Mouse (Mus musculus) urinary bladder, postnatal 14 days (tissue): ENCODE results near the gene Lif.

Experiments
- DNase-seq: peaks from one replicate; pipeline ENCODE4 v3.0.0; 2021; ENCODE audit warnings: low spot score

Lif gene

DNA sequence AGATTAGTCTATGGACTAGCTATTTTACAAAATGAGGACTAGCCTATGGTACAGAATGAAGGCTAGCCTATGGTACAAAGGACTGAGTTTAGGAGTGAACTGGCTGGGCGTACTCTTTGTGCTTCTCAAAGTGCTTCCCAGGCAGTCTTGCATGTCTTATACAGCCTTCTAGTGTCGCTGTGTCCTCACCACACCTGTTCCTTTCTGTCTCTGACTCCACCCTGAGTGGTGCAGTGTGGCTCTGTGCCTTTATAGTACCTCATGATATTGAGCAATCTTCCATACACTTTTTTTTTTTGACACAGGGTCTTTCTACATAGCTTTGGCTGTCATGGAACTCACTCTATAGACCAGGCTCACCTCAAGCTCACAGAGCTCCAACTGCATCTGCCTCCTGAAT, 25.9 kb upstream of the Lif start:
- no peak for DNase-seq

- no peak for DNase-seq
Measured at GRCm38 (mm10) chr11:4232644-4233043, 24.7 kb upstream of the Lif start.

DNA sequence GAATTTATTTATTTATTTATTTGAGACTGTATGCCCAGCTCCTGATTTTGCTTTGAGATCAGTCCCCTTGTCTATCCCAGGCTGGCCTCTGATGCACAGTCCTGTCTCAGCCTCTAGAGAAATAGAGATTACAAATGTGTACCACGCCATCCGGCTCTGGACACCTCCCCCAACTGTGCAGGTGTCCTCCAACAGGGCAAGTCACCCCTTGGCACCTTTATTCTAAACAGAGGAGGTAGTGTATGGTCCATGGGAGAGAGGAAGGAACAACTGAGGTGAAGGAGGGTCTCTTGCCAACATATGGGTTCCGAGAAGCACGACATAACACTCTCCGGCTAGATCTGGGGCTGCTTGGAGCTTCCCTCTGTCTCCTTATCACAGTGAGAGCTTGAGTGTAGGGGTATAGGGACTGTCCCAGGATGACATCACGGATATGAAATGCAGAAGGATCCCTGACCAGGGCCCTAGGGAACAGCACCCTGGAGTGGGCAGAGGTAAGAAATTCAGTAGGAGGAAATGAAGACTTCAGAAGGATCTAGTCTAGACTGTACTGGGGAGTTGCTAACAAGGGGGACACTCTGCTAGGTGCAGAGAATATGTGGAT, 22.2 kb upstream of the Lif start:
- DNase-seq: no peak

GRCm38 (mm10) chr11:4235665-4236545, 21.5 kb upstream of the Lif start, which contains the start of gene Osm:
Gene Osm, plus strand, starts transcription at chr11:4236420.
- DNase-seq: no peak

DNA sequence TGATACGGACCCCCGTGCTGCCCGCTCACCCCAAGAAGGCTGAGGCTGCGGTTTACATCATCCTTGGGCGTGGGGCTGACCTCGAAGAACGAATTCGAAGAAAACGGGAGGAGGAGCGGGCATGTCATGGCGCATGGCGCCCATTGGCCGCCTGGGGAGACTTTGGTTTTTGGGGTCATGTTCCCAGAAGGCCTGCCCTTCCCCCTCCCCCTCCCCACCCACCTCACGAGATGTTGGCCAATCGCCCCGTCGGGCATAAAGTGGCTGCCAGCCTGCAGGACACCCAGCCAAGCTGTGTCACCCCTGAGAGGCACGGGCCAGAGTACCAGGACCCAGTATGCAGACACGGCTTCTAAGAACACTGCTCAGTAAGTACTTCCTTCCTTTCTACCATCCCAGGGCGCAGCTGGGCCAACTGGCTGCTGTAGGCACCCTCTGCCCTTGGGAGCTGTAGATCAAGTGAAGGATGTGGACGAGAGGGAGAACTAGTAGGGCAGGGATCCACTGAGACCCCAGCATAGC, 20.8 kb upstream of the Lif start:
- DNase-seq: no peak

GRCm38 (mm10) chr11:4237389-4237912, 19.9 kb upstream of the Lif start:
- no peak for DNase-seq

DNA sequence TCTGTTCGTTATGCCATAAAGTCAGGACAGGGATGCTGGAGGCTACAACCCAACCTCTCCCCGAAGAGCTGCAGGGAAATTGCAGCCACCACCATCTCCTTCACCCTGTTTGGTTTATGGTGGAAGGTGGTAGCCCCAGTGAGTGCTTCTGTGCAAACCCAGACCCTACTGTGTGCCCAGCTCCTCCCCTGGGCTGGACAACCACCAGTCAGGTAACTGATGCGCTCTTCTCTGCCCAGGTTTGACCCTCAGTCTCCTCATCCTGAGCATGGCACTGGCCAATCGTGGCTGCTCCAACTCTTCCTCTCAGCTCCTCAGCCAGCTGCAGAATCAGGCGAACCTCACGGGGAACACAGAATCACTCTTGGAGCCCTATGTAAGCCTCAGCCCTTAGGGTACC, 19.2 kb upstream of the Lif start:
- no peak for DNase-seq

DNA sequence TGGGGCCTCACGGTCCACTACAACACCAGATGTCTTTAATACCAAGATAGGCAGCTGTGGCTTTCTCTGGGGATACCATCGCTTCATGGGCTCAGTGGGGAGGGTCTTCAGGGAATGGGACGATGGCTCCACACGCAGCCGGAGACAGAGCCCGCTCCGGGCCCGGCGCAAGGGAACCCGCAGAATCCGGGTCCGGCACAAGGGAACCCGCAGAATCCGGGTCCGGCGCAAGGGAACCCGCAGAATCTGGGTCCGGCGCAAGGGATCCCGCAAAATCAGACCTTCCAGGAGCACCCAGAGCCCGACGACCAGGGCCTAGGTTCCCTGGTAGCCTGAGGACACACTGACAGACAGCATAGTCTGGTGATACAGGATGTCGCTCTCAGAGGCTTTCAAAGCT, 17.7 kb upstream of the Lif start:
- DNase-seq: no peak

DNA sequence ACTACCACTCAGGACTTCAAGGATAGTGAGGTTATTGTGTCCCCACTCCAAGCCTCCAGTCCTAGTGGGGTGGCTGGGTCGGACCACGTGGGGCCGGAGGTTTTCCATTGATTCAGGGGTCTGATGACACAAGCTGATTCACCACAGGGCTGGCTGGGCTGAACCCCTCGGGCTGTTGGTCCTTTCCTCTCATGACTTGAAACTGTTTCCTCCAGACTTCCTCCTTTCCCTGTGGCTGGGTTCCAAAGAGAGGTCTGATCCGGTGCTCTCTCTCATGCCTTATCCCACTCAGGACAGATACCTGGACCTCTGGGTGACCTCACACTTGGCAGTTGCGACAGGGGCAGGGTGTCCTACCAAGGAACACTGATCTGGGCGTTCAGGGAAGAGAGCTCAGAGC, 17.2 kb upstream of the Lif start:
- no peak for DNase-seq

- no peak for DNase-seq
Measured at GRCm38 (mm10) chr11:4241180-4241579, 16.2 kb upstream of the Lif start.

- DNase-seq: no peak
Measured at GRCm38 (mm10) chr11:4246126-4246525, 11.2 kb upstream of the Lif start.

DNA sequence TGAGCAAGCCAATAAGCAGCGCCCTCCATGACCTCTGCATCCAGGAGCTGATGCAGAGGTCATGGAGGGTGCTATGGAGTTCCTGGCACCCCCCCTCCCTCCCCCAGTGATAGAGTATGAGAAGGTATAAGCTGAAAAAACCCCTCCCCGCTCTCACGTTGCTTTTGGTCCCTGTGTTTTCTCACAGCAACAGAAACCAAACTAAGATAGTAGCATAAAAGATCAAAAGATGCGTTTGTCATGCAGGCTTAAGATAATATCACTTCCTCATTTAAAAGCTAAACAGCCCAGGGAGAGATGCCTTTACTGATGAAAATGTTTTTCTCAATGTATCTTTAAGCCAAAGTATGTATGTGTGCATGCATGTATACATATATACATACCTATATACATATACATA, 10.7 kb upstream of the Lif start:
- no peak for DNase-seq

GRCm38 (mm10) chr11:4247201-4247959, 10.0 kb upstream of the Lif start:
- DNase-seq: no peak

DNA sequence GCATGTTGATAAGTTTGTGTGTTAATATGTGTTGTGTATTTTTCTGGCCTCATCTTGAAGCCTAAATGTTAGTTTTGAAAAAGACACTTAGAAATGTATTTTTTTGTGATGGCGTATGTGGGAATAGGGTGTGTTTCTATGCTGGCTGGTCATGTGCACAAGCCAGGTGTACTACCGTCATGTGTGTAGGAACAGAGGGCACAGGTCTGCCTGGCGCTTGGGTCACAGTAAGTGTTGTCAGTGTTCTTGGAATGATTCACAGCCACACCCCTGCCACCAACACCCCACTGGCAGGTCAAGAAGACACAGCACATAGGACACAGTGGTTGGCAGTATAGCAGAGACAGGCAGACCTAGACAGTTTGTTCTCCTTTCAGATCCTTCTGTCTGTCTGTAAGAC, 8.2 kb upstream of the Lif start:
- DNase-seq: no peak

DNA sequence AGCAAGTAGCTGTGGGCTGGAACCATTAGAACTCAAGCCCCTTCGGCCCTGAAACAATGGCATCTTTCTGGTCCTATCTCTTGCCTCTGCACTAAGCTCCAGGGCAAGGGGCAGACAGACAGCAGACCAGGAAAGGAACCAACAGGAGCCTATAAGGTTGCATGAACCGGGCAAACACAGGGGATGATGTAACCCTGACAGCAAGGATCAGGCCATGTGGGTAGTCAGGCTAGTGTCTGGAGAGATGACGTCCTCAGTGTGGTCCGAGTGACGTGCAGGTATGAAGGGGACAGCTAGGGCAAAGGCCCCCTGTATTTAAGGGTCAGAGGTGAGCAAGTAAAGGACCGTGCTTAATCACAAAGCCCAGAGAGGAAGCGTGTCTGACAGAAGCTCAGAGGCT, 7.1 kb upstream of the Lif start:
- no peak for DNase-seq

DNA sequence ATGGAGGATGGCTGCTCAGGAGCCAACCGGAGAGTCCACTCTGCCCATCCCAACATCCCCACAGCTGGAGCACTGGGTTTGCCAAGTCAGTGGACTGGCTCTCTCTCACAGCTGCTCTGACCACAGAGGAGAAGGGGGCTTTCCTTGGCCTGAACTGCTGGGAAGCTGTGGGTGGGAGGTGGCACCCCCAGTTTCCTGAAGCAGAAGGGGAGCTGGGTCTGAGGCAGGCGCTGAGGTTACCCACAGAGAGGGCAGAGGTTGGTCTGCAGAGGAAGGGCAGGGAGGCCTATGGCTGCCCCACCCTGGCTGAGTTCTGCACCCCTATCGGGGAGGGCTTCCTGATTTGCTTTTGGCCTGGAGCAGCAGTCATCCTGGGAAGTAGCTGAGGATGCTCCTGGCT, 6.0 kb upstream of the Lif start:
- DNase-seq: no peak

DNA sequence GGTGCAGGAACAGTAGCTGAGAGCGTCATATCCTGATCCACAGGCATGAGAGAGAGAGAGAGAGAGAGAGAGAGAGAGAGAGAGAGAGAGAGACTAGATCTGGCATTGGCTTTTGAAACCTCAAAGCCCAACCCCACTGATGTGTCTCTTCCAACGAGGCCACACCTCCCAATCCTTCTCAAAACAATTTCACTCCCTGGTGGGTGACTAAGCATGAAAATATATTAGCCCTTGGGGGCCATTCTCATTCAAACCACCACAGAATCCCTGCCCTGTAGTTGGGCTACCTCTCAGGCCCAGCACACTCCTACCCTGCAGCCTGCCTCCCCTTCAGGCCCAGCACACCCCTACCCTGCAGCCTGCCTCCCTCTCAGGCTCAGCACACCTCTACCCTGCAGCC, 4.5 kb upstream of the Lif start:
- no peak for DNase-seq

DNA sequence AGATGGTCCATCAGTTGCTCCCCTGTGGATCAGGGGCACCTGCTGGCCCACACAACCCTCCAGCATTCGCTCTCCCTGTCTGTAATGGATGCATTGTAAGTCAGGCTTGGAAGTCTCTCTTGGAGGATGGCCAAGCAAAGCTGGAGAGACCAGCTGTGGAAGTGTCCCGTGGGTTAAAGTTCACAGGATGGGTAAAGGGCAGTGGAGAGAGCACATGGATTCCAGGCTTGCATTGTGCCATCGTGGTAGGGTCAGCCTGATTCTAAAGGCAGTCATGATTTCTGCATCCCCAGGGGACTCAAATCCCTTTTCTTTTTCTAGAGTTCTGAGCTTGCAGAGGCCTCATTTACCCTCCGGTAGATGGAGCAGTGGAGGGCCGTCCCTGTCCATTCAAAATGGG, 399 bp downstream of the Lif start:
- DNase-seq: no peak

DNA sequence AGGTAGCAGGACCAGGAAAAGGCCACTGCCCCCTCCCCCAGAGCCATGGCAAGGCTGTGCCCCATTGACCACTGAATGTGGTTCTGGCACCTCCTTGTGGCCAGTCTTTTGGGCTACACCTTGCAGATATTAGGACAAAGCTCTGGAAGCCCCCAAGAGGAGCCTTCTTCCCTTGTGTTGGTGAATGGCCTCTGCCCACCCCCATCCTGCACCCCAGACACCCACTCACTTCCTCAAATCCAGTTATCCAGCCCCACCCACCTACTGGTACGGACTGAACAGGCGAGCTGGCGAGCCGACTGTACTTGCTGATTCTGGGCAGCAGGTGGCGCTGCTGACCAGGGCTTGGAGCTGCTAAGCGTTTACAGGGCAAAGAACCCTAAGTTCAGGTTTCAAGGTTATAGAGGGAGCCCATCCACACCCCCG, 1.3 kb downstream of the Lif start:
- DNase-seq: peak; percentile 82

DNA sequence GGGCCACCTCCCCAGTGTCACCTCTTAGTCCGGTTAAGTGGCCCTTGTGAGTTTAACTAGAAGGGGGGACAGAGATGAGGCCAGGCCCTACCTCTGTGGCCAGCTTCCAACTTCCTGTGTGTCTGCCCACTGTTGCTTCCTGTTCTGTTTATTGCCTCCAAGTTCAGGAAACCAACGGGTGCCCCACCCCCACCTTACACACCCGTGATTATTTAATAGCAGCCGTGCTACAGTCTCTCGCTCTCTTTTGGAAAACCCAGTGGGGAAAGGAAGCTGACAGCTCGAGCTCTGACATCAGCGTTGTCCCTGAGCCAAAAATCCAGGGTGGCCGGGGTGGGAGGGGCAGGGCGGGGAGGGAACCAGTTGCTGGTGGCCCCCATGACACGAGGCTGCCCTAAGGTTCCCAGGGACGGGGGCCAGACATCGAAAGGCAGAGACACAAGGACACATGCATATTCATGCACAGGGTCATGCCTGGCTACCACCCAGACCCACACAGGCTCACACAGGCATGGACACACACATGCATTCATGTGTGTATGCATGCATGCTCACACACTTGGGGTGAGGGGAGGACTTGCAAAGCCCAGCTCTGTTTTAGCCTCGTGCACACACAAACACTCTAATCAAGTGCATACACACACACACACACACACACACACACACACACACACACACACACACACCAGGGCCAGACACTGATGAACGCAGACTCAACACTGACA, 3.3 kb downstream of the Lif start:
- DNase-seq: no peak

GRCm38 (mm10) chr11:4261188-4261494, 3.8 kb downstream of the Lif start:
- peak; percentile 59 for DNase-seq

DNA sequence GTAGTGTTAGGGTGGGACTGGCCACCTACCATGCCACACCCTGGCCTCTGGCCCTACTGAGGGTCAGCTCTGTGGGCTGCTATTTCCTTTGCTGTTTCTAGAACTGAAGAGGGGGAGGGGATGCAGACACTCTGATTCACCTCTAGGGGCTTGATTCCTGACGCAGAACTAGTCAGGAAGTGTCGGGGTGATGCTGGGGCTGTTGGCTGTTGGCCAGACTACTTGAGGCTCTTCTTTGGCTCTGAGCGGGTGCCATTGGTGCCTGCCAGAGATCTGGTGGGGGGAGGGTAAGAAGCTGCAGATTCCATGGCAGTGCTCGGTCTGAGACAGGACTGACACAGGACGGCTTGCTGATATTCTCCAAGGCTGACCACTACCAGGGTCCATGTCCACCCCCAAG, 4.6 kb downstream of the Lif start:
- no peak for DNase-seq
